Mouse (Mus musculus) kidney, postnatal 10 days (tissue): Measurements from ENCODE around the gene Atp1a2.
A peak's percentile ranks its signal among the peaks of the same experiment; 100 is the strongest.

Experiments used
- DNase-seq: peaks from one replicate; pipeline ENCODE4 v3.0.0; 2021; ENCODE audit warnings: mixed read lengths

The Atp1a2 gene

DNA sequence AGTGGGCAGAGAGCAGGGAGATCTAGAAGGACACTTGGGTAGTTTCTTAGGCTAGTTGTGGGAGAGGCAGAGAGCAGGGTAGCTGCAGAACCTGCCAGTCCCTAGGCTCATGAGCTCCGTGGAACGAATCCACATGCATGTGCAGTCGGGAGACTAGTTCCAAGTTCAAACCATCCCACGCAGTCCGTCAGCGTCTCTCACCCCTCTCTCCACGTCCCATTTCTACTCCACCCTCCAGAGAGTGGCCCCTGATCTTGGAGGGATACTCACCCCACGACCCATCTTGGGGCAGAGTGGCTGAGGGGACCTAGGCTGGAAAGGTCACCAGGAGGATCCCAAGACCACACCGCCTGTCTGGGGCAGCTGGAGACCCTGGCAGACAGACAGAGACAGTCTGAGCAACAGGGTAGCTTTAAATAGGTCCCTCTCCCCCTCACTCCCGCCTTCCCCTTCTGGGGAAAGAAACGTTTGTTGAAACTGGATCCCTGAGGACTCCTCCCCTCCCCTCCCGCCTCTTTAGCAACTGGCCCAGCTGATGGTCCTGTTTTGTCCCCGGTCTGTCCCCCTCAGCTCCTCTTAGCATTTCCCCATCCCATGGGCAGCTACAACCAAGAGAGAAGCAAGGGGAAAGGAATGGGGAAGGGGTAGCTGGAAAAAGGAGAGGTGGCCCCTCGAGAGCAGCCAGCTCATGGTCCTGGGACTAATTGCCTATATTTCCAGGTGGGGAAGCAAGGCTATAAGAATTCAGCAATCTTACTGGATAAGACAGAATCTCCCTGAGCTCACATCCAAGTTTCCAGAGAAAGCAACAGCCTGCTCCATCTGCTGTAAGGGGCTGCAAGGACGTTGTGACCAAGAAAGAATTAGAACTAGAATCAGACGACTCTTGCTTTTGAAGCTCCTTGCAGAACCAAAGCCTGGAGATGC, at the start of gene Atp1a2:
TSS of gene Atp1a2 (minus strand) at position 454 of the 927 bp plus-strand sequence.
- DNase-seq, result peak; percentile 66

DNA sequence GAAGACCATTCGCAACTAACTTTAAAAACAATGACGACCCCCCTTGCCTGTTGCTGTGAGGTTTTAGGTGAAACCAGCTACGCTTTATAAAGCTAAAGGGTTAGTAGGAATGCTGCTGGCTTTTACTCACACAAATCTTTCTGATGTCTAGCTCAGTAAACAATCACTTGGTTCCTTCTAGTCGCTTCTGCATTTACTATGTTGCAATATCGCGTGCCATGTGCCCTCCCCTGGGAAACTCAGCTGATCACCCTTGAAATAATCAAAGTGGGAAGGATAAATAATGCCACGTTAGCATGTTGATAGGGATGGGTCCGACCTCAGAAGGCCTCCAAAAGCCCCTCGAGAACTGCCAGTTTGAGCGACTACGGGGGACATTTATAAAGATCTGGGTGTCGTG, 49.5 kb upstream of the Atp1a2 start:
- DNase-seq, result no peak

DNA sequence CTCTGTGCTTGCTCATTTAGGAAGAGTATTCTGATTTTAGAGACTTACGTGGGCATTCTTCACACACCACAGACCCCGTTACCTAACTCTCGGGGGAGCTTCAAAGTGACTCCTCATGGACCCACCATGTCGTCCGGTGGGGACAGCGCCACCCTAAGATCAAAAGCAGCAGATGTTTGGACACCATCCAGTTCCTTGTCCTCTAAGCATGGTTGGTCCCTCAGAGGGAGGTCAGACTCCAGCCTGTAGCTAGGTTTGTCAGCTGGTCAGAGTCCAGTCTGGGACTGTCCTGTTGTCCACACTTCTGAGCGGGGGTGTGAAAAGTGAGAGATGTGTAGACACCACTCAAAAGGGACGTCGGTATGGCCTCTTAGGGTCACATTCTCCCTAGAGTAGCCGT, 48.8 kb upstream of the Atp1a2 start:
- no peak for DNase-seq

DNA sequence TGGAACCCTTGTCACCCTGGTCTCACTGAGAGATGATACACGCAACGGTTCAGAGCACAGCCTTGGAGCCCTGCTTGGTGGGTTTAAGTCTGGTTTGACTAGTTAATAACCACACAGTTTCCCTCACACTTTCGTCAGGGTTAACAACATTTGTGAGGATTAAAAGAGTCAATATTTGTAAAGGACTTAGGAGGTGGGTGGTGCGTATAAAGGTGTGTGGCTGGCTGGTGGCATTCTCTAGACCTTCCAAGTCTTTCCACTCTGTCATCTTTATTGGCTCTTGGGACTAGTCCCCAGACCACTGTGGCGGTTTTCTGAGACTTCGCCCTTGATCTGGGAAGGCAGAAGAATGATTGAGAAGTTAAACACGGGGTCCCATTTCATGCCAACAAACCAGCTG, 47.0 kb upstream of the Atp1a2 start:
- DNase-seq, result no peak

DNA sequence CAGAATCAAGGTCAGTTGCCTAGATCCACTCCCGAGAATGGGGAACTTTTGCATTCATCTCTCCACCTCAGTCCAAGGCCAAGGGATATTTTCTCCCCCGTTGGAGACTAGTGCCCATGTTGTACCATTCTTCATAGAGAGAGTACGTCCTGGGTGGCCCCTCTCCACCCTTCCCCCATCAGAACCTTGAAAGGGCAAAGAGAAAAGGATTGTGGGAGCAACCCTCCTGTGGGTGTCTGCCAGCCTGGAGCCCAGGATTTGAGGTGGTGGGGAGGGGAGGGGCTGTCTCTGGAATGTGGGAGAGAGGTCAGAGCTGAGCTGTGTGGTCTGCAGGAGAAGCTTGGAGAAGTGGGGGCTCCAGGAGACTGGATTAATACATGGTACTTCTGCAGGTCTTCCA, 46.0 kb upstream of the Atp1a2 start:
- peak; percentile 22 for DNase-seq

DNA sequence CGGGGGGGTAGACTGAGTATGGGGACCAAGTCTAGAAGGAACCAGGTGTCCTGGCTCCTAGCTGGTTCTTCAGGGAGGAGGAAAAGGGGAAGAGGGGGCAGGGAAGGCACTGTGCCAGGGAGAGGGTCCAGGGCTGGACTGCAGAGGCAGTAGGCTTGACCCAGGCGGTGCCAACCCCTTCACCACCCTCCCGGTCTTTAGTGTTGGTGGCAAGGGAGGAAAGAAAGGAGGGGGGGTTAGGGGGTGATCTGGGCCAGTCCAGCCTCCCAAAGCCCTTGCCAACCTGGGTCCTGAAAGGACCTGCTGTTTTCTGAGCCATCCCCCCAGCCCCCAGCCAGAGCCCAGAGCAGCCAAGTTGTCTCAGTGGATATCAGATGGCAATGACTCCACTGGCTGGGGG, 44.9 kb upstream of the Atp1a2 start:
- no peak for DNase-seq

DNA sequence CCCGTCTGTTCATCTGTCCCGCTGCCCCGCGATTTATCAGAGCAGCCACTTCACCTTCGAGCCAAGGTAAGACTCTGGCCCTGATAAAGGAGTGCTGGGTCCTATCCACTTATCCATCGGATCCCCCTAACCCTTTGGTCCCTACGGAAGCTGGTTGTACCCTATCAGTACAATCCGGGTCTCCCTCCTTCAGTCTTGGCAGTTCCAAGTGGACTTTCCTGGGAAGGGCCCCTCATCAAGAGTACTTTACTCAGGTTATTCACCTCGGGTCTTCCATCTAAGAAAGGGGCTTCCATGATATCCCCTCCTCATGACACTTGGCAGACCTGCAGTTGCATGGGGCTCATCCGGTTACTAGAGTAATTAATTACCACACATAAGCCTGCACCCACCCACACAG, 43.5 kb upstream of the Atp1a2 start:
- no peak for DNase-seq

DNA sequence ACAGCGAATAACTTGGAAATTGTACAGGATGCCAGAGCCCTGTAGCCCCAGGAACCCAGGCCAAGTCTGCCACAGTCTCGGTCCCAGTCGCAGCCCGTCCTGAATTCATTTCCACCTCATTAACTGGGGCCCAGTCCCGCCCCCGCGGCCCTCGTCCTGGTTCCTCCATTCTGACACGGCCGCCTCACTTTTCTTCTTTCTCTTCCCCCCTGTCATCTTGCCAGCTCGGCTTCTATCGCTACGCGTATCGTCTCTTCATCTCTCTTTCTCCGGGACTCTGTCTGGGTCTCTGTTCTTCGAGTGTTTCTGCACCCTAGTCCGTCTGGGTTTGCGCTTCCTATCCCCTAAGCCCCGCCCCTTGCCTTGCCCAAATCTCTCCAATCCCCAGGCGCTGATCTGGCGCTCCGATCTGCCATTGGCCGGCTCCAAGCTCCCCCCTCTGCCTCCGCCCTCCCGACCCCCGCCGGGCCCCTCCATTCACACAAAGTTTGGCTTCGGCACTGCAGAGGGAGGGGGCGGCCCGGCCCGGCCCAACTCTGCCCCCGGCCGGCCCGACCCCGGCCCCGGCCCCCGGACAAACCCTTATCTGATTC, 43.0 kb upstream of the Atp1a2 start, which contains the start of gene Kcnj10:
TSS of gene Kcnj10 (plus strand) at position 482 of the 593 bp plus-strand sequence.
- peak; percentile 89 for DNase-seq

DNA sequence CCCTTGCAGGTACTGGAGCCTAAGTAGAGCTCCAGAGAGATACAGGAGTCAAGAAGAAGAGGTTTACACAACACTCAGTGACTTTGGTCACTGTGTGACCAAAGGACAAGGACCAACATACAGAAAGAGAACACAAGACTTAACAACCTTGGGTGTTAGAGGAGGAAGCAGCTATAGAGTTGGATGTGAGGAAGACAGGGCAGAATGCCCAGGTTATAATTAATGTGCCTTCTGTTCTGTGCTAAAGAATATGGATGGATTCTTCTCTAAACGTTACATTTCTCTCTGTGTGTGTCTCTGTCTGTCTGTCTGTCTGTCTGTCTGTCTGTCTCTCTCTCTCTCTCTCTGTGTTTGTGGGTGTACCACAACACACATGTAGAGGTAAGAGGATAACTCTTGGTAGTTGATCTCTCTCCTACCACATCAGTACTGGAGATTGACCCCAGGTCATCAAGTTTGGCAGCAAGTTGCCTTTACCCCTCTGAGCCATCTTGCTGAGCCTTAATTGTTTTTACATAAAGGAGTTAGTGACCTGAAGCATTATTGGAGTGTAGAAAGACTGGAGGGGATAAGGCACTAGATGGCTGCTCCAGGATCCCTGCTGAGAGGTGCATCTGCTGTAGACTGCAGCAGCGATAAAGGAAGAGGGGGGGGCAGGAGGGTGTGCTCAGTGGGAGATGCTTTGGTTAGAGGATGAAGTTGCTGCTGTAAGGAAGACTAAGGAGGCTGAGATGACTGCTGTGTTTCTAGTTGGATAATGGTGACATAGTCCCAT, 39.7 kb upstream of the Atp1a2 start:
- DNase-seq, result no peak

DNA sequence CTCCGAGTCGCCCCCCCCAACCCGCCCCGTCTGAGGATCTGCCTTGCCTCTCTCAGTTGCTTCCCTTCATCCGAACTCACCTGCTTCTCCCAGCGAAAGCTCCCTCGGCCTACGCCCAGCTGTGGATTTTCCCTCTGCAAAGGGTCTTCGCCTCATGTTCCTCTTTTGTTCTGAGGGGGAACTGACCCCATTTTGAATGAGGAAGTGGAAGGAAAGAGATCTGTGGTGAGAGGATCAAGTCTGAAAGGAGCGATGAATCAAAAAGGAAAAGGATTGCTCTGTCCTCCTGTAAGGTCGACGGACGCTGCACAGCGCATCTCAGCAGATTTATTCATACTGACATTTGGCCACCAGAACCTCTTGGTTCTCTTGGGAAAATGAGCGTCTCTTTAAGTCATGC, 37.9 kb upstream of the Atp1a2 start:
- no peak for DNase-seq

DNA sequence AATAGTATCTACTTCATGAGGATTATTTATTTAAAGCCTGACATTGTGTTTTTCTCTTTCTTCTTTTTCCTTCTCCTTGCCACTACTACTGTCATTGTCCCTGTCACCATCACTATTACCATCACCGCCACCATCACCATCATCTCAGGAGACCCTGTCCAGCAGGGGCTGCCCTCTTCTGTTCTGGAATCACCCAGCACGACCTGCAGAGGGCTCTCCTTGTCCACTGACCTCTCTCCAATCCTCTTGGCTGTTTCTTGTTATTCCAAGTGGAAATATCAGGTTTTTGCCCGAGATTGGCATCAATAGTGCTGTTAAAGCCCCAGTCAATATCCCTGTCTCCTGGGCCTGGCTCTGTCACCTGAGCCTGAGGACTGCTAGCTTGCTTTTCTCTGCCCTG, 35.6 kb upstream of the Atp1a2 start:
- peak; percentile 25 for DNase-seq

DNA sequence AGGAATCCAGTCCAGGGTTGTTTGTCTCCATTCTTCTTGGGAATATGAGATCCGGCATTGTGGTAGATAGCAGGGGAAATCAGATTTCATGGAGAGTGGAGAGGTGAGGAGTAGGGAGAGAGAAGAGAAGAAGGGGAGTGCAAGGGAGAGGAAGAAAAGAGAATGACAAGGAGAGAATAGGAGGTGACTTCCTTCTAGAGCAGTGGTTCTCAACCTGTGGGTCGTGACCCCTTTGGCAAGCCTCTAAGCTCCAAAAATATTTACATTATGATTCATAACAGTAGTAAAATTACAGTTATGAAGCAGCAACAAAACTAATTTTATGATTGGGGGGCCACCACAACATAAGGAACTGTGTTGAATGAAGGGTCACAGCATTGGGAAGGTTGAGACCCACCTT, 35.1 kb upstream of the Atp1a2 start:
- no peak for DNase-seq

DNA sequence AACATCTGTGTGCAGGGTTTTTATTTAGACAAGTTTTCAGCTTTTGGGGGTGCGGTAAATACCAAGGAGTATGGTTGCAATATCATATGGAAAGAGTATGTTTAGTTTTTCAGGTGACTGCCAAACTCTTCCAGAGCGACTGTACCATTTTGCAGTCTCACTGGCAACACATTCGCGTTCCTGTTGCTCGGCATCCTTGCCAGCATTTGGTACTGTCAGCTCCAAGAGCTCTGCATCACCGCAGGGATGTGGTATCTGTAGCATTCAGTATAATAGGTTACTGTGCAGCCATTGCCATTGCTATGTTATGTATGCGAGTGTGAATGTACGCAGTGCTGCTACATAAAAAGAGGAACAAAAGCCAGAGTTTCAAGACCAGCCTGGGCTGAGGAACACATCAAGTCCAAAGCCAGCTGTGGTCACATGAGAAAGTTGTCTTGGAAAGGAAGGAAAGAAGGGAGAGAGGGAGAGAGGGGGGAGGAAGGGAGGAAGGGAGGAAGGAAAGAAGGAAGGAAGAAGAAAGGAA, 33.6 kb upstream of the Atp1a2 start:
- DNase-seq, result no peak

DNA sequence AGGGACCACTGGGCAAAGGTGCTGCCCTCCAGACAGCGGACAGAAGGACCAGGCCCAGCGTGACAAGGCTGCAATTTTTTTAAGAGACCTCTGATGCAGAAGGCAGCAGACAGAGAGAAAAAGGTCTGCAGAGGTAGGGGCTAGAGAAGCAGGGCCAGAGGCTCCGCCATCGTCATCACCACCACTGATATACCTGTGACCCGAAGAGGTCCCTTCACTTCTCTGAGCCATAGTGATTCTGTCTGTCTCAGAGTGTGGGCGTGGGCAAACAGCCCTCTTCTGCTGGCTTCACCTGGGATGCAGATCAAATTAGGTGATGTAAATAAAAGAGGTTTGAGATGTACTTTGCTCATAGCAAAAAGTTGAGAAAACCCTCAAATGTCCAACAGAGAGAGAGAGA, 31.8 kb upstream of the Atp1a2 start:
- DNase-seq, result no peak

DNA sequence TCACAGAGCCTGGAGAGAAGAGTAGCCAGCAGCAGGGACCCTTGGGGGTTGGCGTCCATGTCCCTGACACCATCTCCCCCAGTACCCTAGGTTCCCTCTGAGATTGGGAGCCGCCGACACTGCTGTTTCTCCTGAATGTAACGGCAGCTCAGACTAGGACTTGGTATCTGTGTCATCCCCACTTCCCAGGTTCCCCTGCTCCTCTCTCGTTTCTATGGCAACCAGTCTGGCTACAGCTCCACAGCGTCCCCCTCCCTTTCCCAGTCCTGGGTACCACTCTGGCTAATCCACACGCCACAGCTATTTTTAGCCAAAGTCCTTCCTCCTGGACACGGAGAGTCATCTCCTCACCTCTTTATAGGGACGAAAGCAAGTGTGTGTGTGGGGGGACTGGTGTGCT, 31.3 kb upstream of the Atp1a2 start, which contains the start of gene Kcnj9:
TSS of gene Kcnj9 (minus strand) at position 188 of the 400 bp plus-strand sequence.
- no peak for DNase-seq

DNA sequence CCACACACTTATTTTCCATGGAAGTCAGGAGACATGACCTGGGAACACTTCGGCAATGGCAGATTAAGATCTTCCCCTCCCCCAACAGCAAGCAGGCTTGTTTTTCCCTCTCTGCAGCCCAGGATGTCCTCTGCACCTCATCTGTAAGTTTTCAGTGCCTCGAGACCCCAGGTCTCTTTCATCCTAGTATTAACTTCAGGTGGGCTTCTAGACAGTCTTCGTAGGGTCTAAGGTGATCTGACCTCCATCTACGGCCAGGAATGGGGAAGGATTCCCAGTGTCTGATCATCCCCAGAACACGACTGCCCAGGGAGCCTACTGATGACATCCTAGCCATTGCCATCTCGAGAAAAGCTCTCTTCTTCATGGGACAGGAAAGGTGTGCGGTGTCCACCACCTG, 30.6 kb upstream of the Atp1a2 start:
- no peak for DNase-seq

DNA sequence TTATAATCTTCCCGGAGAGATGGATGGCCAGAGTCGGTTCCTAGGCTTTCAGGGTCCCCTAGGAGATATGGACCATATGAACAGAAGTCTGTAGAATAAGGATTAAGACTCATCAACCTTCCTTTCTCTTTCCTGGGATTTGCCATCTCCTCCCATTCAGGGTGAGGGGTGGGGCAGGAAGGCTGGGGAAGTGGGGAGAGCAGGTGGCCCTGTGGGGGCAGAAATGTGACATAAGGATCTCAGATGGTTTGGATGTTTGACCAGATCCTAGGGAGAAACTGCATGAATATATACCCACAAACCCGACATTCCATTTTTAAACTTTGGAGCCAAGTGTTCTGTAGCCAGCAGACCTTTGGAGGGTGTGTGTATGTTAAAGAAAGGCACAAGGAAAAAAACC, 30.2 kb upstream of the Atp1a2 start:
- no peak for DNase-seq

DNA sequence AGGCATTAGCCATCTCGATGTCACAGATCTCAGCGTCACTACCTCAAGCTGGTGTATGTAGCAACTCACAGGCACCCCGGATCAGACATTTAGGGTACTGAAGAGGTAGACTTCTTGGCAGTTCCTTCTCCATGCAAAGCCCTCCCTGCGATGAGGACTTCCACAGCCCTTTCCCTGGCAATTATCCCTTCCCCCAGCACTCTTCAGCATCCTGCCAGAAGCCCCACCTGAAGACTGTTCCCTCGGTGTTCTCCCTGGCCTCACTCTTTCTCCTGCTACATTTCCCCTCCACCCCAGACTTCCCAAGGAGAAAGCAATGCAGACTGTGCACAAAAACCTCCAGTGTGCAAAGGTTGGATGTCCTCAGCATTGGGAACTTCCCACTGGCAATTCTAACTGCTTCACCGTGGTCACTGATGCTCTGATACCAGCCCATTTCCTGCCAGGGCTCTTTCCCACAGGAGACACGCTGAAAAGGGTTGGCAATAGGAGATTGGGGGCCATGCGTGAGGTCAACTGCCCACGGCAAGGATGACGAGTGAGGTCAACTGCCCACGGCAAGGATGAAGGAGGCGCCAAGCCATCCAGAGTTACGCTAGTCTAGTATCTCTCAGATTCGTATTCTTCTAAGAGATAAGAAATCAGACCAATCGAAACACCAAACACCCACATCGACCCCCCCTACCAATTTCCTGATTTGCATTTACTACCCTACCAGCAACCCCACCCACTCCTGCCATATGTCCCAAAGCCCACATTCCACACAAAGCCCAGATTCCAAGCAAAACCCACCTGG, 29.5 kb upstream of the Atp1a2 start:
- no peak for DNase-seq

DNA sequence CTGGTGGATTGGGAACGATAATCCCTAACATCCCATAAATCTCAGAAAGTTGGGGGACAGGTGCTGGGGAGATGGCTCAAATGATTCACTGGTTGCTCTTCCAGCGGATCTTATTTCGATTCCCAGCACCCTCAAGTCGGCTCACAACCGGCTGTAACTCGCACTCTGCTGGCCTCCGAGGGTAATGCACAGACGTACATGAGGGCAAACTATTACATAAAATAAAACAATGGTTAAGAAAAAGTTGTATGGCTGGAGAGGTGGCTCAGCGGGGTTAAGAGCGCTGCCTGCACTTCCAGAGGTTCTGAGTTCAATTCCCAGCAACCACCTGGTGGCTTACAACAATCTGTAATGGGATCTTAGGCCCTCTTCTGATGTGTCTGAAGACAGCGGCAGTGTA, 28.8 kb upstream of the Atp1a2 start:
- no peak for DNase-seq

DNA sequence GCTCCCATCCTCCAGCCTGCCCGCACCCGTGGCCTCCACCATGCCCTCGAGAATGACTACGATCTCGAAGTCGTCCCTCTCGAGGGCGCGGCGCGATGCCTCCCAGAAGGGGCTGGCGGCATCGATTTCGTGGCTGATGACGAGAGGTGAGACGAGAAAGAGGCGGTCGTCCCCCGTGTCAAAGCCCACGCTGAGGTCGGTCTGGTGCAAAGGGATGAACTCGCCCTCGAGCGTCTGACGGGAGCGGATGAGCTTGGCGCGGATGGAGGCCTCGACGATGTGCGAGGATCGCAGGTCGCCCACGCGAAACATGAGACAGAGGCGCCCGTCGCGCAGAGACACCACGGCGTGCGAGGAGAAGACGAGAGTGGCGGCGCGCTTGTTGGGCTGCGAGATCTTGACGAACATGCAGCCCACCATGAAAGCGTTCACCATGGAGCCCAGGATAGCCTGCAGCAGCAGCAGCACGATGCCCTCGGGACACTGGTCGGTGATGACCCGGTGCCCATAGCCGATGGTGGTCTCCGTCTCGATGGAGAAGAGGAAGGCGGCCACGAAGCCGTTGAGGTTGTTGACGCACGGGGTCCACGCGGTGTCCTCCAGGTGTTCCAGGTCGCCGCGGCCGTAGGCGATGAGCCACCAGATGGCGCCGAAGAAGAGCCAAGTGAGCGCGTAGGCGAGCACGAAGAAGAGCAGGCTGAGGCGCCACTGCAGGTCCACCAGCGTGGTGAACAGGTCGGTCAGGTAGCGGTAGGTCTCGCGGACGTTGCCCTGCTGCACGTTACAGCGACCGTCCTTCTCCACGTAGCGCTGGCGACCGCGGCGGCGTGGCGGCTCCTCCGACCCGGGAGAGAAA, 28.0 kb upstream of the Atp1a2 start:
- peak; percentile 84 for DNase-seq

DNA sequence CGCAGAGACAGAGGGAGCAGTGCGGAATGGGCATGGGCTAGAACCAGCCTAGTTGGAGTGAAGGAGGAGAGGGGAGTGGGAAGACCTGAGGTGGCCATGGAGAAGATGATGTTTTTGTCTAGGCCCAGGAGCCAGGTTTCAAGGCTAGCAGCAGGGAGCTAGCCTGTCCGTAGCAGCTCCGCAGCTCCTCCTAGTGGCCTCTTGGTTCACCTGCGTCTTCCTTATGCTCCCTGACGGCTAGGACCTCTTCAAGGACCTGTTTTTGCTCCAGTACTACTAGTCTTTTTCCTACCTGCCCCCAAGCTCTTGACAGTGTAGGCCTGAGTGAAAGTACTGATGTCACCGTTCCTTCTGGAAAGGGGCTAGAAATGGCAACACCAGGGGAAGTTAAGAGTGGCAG, 26.9 kb upstream of the Atp1a2 start:
- peak; percentile 89 for DNase-seq
